Mouse (Mus musculus): ENCODE measurements around the gene Gsap.
"Not testable (repeated sequence)": the region's sequence is repeated elsewhere in the genome, so short reads cannot be mapped to it uniquely, and the experiment has no call there.

Gsap gene

GRCm38 (mm10) chr5:21328560-21328959, 142.5 kb downstream of the Gsap start:
- no peak for DNase-seq (ENCODE audit: low read depth)

DNA sequence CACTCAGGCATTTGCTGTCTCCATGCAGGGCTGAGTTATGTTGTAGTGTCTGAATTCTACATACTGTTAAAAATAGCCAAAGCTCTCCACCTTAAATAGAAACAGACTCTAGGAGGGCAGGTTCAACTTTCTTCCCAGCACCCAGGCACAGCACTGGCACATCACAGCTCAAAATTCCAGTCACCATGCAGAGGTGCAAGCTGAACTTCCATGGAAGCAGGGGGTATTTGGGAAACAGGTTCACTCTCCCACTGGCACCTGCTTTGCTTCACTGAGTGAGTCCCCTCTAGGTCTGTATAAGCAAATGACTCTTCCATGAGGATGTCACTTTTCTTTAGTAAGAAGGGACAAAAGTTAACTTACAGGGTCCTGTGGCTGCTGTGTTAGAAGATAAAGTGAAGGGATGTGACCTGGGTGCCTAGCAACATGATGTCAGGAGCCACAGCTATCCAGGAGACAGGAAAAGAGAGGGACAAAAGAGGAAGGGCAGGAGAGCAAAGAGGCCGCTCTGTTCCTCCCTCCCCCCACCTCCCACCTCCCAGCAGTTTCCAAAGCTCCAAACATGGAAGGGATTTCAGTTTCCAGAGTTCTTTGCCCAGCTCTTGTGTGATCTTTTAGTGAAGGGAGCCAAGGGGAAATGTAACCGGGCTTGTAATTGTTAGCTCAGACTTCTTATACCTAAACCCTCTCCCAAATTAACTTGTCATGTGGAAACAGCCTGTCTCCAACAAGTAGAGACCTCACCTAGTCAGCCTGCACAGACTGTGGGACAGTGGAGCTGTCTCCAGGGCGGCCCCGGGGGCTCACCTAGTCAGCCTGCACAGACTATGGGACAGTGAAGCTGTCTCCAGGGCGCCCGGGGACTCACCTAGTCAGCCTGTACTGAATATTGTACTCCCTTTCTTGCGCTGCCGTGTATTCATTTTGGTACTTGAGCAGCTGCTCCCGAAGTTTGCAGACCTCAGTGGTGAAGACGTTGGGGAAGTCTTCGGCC, 143.9 kb downstream of the Gsap start:
- DNase-seq (ENCODE audit: low read depth), result no peak

- DNase-seq (ENCODE audit: low read depth), result no peak
These were observed 145.6 kb downstream of the Gsap start for GRCm38 (mm10) chr5:21331656-21332055.

DNA sequence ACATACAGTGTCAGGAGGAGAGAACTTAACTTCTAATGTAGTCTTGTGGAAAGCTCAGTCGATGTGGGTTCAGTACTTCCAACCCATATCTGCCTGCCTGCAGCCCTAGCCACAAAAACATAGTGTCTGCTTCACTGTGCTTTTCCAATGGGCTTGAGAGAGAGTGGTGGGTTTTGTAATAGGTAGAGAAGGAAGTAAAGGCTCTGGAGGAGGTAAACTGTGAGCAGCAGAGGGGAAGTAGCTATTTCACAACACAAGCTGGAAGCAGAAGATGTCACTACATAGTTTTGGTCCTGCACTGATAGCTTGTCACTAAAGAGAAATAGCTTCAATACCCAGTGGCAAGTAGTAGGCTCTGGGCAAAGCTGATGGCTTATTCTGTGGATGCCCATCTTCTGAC, 146.1 kb downstream of the Gsap start:
- DNase-seq (ENCODE audit: low read depth), result no peak

- DNase-seq (ENCODE audit: low read depth), result not testable (repeated sequence)
These were observed 156.2 kb downstream of the Gsap start for GRCm38 (mm10) chr5:21342265-21342664.

GRCm38 (mm10) chr5:21348366-21348765, 162.3 kb downstream of the Gsap start:
- no peak for DNase-seq (ENCODE audit: low read depth)

DNA sequence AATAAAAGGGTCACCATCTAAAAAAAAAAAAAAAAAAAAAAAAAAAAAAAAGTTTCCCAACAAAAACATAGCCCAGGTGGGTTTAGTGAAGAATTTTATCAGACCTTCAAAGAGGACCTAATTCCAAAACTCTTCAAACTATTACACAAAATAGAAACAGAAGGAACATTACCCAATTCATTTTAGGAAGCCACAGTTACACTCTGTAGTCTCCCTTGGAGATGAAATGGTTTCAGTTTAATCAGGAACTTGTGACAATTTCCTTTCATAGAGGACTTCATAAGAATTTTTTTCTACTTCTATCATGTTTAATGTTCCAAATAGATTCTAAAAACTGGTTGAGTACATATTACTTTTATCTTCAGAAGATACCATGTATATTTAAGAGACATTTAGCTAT, 165.6 kb downstream of the Gsap start:
- DNase-seq (ENCODE audit: low read depth), result no peak

- no peak for DNase-seq (ENCODE audit: low read depth)
These were observed 172.6 kb downstream of the Gsap start for GRCm38 (mm10) chr5:21358648-21359047.

GRCm38 (mm10) chr5:21363343-21363742, 177.3 kb downstream of the Gsap start:
- no peak for DNase-seq (ENCODE audit: low read depth)

Data from c-Kit-positive CD71-positive TER-119-negative erythroid progenitor cells, embryonic 14.5 days (primary cell).